Mouse (Mus musculus): ENCODE data around the gene Daam2. TPM values are rescaled to one million over a fixed set of nuclear protein-coding genes. Genes with fewer than 3 reads are reported as not detected.

The Daam2 gene
- total RNA-seq, 1 experiment, result 0.13 TPM

GRCm38 (mm10) chr17:49428751-49429415 is 135.3 kb downstream of the Daam2 start:
- peak overlapping the region; percentile 78 to 79 for H3K4me3 ChIP-seq (ENCODE audit: insufficient read depth in 1 of 2, low read depth in 1 of 2, low read length in 2 of 2, poor library complexity in 1 of 2, severe bottlenecking in 1 of 2)
- peak overlapping the region; percentile 89 for H3K9ac ChIP-seq (ENCODE audit: insufficient read depth, low read depth, low read length, poor library complexity, severe bottlenecking)
- H3K4me1 ChIP-seq (ENCODE audit: control insufficient read depth in 2 of 2, insufficient read depth in 2 of 2, low read length in 2 of 2, poor library complexity in 1 of 2), result peaks cover 3 to 9% of the 10 kb centered on the region in 2 experiments; a peak in 3 of 4 replicates
- H3K27ac ChIP-seq (ENCODE audit: insufficient read depth, low read depth, low read length, poor library complexity, severe bottlenecking), result no peak overlapping the region
- in situ Hi-C loops (cut with MboI; ENCODE audit: low sequenced_read_pairs in 2 of 2, unreplicated experiment in 2 of 2), result no loop called here
- no peak for DNase-seq (ENCODE audit: low read depth, low spot score)
- H3K9me3 ChIP-seq (ENCODE audit: control insufficient read depth, insufficient read depth, low read depth, low read length), result no peaks in the 10 kb centered on the region
- peaks cover 2% of the 10 kb centered on the region; the same call in 1 of the 2 replicates for H3K36me3 ChIP-seq (ENCODE audit: control insufficient read depth, insufficient read depth, low read length, poor library complexity, severe bottlenecking)
- TF ChIP-seq ZC3H11A (IDR thresholded peaks at IDR 0.05; ENCODE audit: borderline replicate concordance, low read depth, low read length), result no peak

- in situ Hi-C loops (cut with MboI; ENCODE audit: low sequenced_read_pairs in 2 of 2, unreplicated experiment in 2 of 2), result no loop called here
- TF ChIP-seq ZNF384 (IDR thresholded peaks at IDR 0.05; ENCODE audit: low read depth, low read length), result no peak
- no peak for TF ChIP-seq MAFK (IDR thresholded peaks at IDR 0.05; ENCODE audit: insufficient read depth, low read depth, low read length)
- peak; percentile 92 for TF ChIP-seq HCFC1 (IDR thresholded peaks at IDR 0.05; ENCODE audit: borderline replicate concordance, insufficient read depth, low read length)
- TF ChIP-seq CHD2 (IDR thresholded peaks at IDR 0.05; ENCODE audit: low read depth, low read length), result peak; percentile 52; the same call in 1 of the 2 replicates
- H3K4me3 ChIP-seq (ENCODE audit: insufficient read depth in 1 of 2, low read depth in 1 of 2, low read length in 2 of 2, poor library complexity in 1 of 2, severe bottlenecking in 1 of 2), result peak within 1 kb of the TSS; percentile 78 to 79
- peak; percentile 89 for DNase-seq (ENCODE audit: low read depth, low spot score)
- H3K4me1 ChIP-seq (ENCODE audit: control insufficient read depth in 2 of 2, insufficient read depth in 2 of 2, low read length in 2 of 2, poor library complexity in 1 of 2), result peaks cover 3 to 9% of the 10 kb centered on the region in 2 experiments; a peak in 3 of 4 replicates
- no peak within 1 kb of the TSS for H3K27ac ChIP-seq (ENCODE audit: insufficient read depth, low read depth, low read length, poor library complexity, severe bottlenecking)
- H3K9me3 ChIP-seq (ENCODE audit: control insufficient read depth, insufficient read depth, low read depth, low read length), result no peaks in the 10 kb centered on the region
- no peaks in the 10 kb centered on the region for H3K36me3 ChIP-seq (ENCODE audit: control insufficient read depth, insufficient read depth, low read length, poor library complexity, severe bottlenecking)
- peak within 1 kb of the TSS; percentile 89 for H3K9ac ChIP-seq (ENCODE audit: insufficient read depth, low read depth, low read length, poor library complexity, severe bottlenecking)
Measured at GRCm38 (mm10) chr17:49428239-49428688, 135.9 kb downstream of the Daam2 start, which contains the start of gene Mocs1. Gene Mocs1 (plus strand): TSS chr17:49428362.

- no peak for TF ChIP-seq HCFC1 (IDR thresholded peaks at IDR 0.05; ENCODE audit: borderline replicate concordance, insufficient read depth, low read length)
- Histone ChIP-seq H3K27ac (ENCODE audit: insufficient read depth, low read depth, low read length, poor library complexity, severe bottlenecking) (no peak overlapping the region), H3K36me3 (ENCODE audit: control insufficient read depth, insufficient read depth, low read length, poor library complexity, severe bottlenecking) (no peaks in the 10 kb centered on the region), H3K9ac (ENCODE audit: insufficient read depth, low read depth, low read length, poor library complexity, severe bottlenecking) (no peak overlapping the region), H3K4me1 (ENCODE audit: control insufficient read depth in 2 of 2, insufficient read depth in 2 of 2, low read length in 2 of 2, poor library complexity in 1 of 2) (peaks cover 2 to 6% of the 10 kb centered on the region in 2 experiments; a peak in 3 of 4 replicates), H3K4me3 (ENCODE audit: insufficient read depth in 1 of 2, low read depth in 1 of 2, low read length in 2 of 2, poor library complexity in 1 of 2, severe bottlenecking in 1 of 2) (peak overlapping the region; percentile 17 to 78; a peak in 3 of 4 replicates), H3K9me3 (ENCODE audit: control insufficient read depth, insufficient read depth, low read depth, low read length) (no peaks in the 10 kb centered on the region)
- in situ Hi-C loops (cut with MboI; ENCODE audit: low sequenced_read_pairs in 2 of 2, unreplicated experiment in 2 of 2), result no loop called here
- DNase-seq (ENCODE audit: low read depth, low spot score), result peak; percentile 57
Measured at GRCm38 (mm10) chr17:49427631-49428238, 136.4 kb downstream of the Daam2 start.

GRCm38 (mm10) chr17:49423872-49424271 is 140.3 kb downstream of the Daam2 start:
- Histone ChIP-seq H3K4me3 (ENCODE audit: insufficient read depth in 1 of 2, low read depth in 1 of 2, low read length in 2 of 2, poor library complexity in 1 of 2, severe bottlenecking in 1 of 2) (no peak overlapping the region), H3K4me1 (ENCODE audit: control insufficient read depth in 2 of 2, insufficient read depth in 2 of 2, low read length in 2 of 2, poor library complexity in 1 of 2) (no peaks in the 10 kb centered on the region), H3K9me3 (ENCODE audit: control insufficient read depth, insufficient read depth, low read depth, low read length) (no peaks in the 10 kb centered on the region), H3K27ac (ENCODE audit: insufficient read depth, low read depth, low read length, poor library complexity, severe bottlenecking) (no peak overlapping the region), H3K36me3 (ENCODE audit: control insufficient read depth, insufficient read depth, low read length, poor library complexity, severe bottlenecking) (no peaks in the 10 kb centered on the region), H3K9ac (ENCODE audit: insufficient read depth, low read depth, low read length, poor library complexity, severe bottlenecking) (no peak overlapping the region)
- no peak for TF ChIP-seq MAFK (IDR thresholded peaks at IDR 0.05; ENCODE audit: insufficient read depth, low read depth, low read length)
- no peak for TF ChIP-seq HCFC1 (IDR thresholded peaks at IDR 0.05; ENCODE audit: borderline replicate concordance, insufficient read depth, low read length)
- no peak for TF ChIP-seq ZC3H11A (IDR thresholded peaks at IDR 0.05; ENCODE audit: borderline replicate concordance, low read depth, low read length)
- TF ChIP-seq CHD2 (IDR thresholded peaks at IDR 0.05; ENCODE audit: low read depth, low read length), result no peak
- TF ChIP-seq ZNF384 (IDR thresholded peaks at IDR 0.05; ENCODE audit: low read depth, low read length), result no peak
- no peak for DNase-seq (ENCODE audit: low read depth, low spot score)
- in situ Hi-C loops (cut with MboI; ENCODE audit: low sequenced_read_pairs in 2 of 2, unreplicated experiment in 2 of 2), result no loop called here

- TF ChIP-seq ZNF384 (IDR thresholded peaks at IDR 0.05; ENCODE audit: low read depth, low read length), result no peak
- TF ChIP-seq MAFK (IDR thresholded peaks at IDR 0.05; ENCODE audit: insufficient read depth, low read depth, low read length), result no peak
- no peak for TF ChIP-seq HCFC1 (IDR thresholded peaks at IDR 0.05; ENCODE audit: borderline replicate concordance, insufficient read depth, low read length)
- TF ChIP-seq ZC3H11A (IDR thresholded peaks at IDR 0.05; ENCODE audit: borderline replicate concordance, low read depth, low read length), result no peak
- no peak for TF ChIP-seq CHD2 (IDR thresholded peaks at IDR 0.05; ENCODE audit: low read depth, low read length)
- Histone ChIP-seq H3K9me3 (ENCODE audit: control insufficient read depth, insufficient read depth, low read depth, low read length) (no peaks in the 10 kb centered on the region), H3K4me3 (ENCODE audit: insufficient read depth in 1 of 2, low read depth in 1 of 2, low read length in 2 of 2, poor library complexity in 1 of 2, severe bottlenecking in 1 of 2) (no peak overlapping the region), H3K27ac (ENCODE audit: insufficient read depth, low read depth, low read length, poor library complexity, severe bottlenecking) (no peak overlapping the region), H3K9ac (ENCODE audit: insufficient read depth, low read depth, low read length, poor library complexity, severe bottlenecking) (no peak overlapping the region), H3K4me1 (ENCODE audit: control insufficient read depth in 2 of 2, insufficient read depth in 2 of 2, low read length in 2 of 2, poor library complexity in 1 of 2) (no peaks in the 10 kb centered on the region), H3K36me3 (ENCODE audit: control insufficient read depth, insufficient read depth, low read length, poor library complexity, severe bottlenecking) (no peaks in the 10 kb centered on the region)
- in situ Hi-C loops (cut with MboI; ENCODE audit: low sequenced_read_pairs in 2 of 2, unreplicated experiment in 2 of 2), result no loop called here
- no peak for DNase-seq (ENCODE audit: low read depth, low spot score)
Measured at GRCm38 (mm10) chr17:49423067-49423325, 141.1 kb downstream of the Daam2 start.
